Mouse (Mus musculus) CH12.LX (cell line): ENCODE data around the gene Gm20388. TPM values are rescaled to one million over a fixed set of nuclear protein-coding genes. Genes with fewer than 3 reads are reported as not detected.
A peak's percentile ranks its signal among the peaks of the same experiment; 100 is the strongest.

Source experiments
- DNase-seq: peaks from one replicate; pipeline ENCODE4 v3.0.0-alpha.2; 2013; ENCODE audit errors: extremely low read depth
- H3K27ac ChIP-seq: 2 replicates; pipeline ENCODE4 v1.5.1; 2012; ENCODE audit warnings: low read depth, mild to moderate bottlenecking, control low read depth, moderate library complexity; ENCODE audit not compliant: insufficient read depth
- H3K27me3 ChIP-seq: replicated peaks from 2 replicates; pipeline ENCODE3; 2012; ENCODE audit warnings: inconsistent platforms
- H3K36me3 ChIP-seq, 2 experiments: replicated peaks in 1 of 2; 2 replicates each; pipeline versions ENCODE3 to v1.6.1; 2012; ENCODE audit warnings: inconsistent platforms in 1 of 2, low read length in 1 of 2, mild to moderate bottlenecking in 1 of 2, mixed read lengths in 1 of 2, moderate library complexity in 1 of 2; ENCODE audit not compliant: control insufficient read depth in 1 of 2, insufficient read depth in 1 of 2
- H3K4me1 ChIP-seq, 2 experiments: 2 replicates each; pipeline ENCODE4 v1.6.1; 2012; ENCODE audit warnings: inconsistent platforms in 1 of 2, moderate library complexity in 1 of 2; ENCODE audit not compliant: insufficient read depth in 2 of 2, control insufficient read depth in 1 of 2
- H3K4me2 ChIP-seq: 2 replicates; pipeline ENCODE4 v1.6.1; 2012; ENCODE audit warnings: low read depth, mild to moderate bottlenecking, control low read depth; ENCODE audit not compliant: poor library complexity, insufficient read depth, severe bottlenecking
- H3K4me3 ChIP-seq, 3 experiments: fragments of 150-350 bp in 1 of 3; sonication (generic) in 1 of 3; replicated peaks in 1 of 3; 2 replicates each; pipeline versions ENCODE3 to v1.5.1; 2011 to 2012; ENCODE audit warnings: low read depth in 2 of 3, low read length in 2 of 3, mild to moderate bottlenecking in 2 of 3, moderate library complexity in 2 of 3, control low read depth in 1 of 3, improper control_type of control experiment in 1 of 3, inconsistent platforms in 1 of 3, mixed read lengths in 1 of 3; ENCODE audit not compliant: poor library complexity in 1 of 3
- H3K79me2 ChIP-seq: replicated peaks from 2 replicates; pipeline ENCODE4 v1.6.1; 2012; ENCODE audit warnings: mild to moderate bottlenecking, moderate library complexity; ENCODE audit not compliant: control insufficient read depth, poor library complexity, insufficient read depth, severe bottlenecking; ENCODE audit errors: extremely low read depth
- H3K9ac ChIP-seq: 2 replicates; pipeline ENCODE4 v1.6.1; 2012; ENCODE audit warnings: low read depth, mild to moderate bottlenecking, control low read depth, moderate library complexity; ENCODE audit not compliant: insufficient read depth
- H3K9me3 ChIP-seq: replicated peaks from 2 replicates; pipeline ENCODE3; 2012; ENCODE audit warnings: low read length, inconsistent platforms, mixed read lengths
- BHLHE40 ChIP-seq: IDR thresholded peaks from 2 replicates; pipeline ENCODE4 v1.6.1; 2011; ENCODE audit warnings: mild to moderate bottlenecking, low read depth, low read length, improper control_type of control experiment
- CTCF ChIP-seq, 2 experiments: IDR thresholded peaks in 1 of 2; conservative IDR thresholded peaks in 1 of 2; 2 replicates each; pipeline ENCODE4 v1.5.1; 2011 to 2012; ENCODE audit warnings: low read depth in 2 of 2, low read length in 2 of 2, improper control_type of control experiment in 1 of 2, inconsistent platforms in 1 of 2, mild to moderate bottlenecking in 1 of 2, moderate library complexity in 1 of 2
- E2F4 ChIP-seq: IDR thresholded peaks from 2 replicates; pipeline ENCODE4 v1.6.1; 2011; ENCODE audit warnings: low read depth, low read length, improper control_type of control experiment; ENCODE audit not compliant: insufficient replicate concordance
- ELF1 ChIP-seq: IDR thresholded peaks from 2 replicates; pipeline ENCODE4 v1.6.1; 2014; ENCODE audit warnings: low read depth, mild to moderate bottlenecking, inconsistent platforms, low read length, improper control_type of control experiment
- ETS1 ChIP-seq: conservative IDR thresholded peaks from 2 replicates; pipeline ENCODE4 v1.6.1; 2012; ENCODE audit warnings: low read depth, mild to moderate bottlenecking, inconsistent platforms, low read length, improper control_type of control experiment, moderate library complexity
- HCFC1 ChIP-seq: IDR thresholded peaks from 2 replicates; pipeline ENCODE4 v1.6.1; 2012; ENCODE audit warnings: low read depth, mild to moderate bottlenecking, inconsistent platforms, low read length, improper control_type of control experiment
- KAT2A ChIP-seq: IDR thresholded peaks from 2 replicates; pipeline ENCODE4 v1.6.1; 2012; ENCODE audit warnings: low read length, improper control_type of control experiment, inconsistent platforms; ENCODE audit not compliant: insufficient replicate concordance
- MAZ ChIP-seq: IDR thresholded peaks from 2 replicates; pipeline ENCODE4 v1.6.1; 2012; ENCODE audit warnings: low read depth, mild to moderate bottlenecking, inconsistent platforms, low read length, improper control_type of control experiment, moderate library complexity
- MYC ChIP-seq: IDR thresholded peaks from 2 replicates; pipeline ENCODE4 v1.6.1; 2011; ENCODE audit warnings: low read depth, mild to moderate bottlenecking, improper control_type of control experiment, low read length
- PAX5 ChIP-seq: IDR thresholded peaks from 2 replicates; pipeline ENCODE4 v1.6.1; 2012; ENCODE audit warnings: low read length, inconsistent platforms, mixed read lengths
- TCF12 ChIP-seq: IDR thresholded peaks from 2 replicates; pipeline ENCODE4 v1.6.1; 2014; ENCODE audit warnings: low read depth, mild to moderate bottlenecking, inconsistent platforms, low read length, improper control_type of control experiment
- UBTF ChIP-seq: IDR thresholded peaks from 2 replicates; pipeline ENCODE4 v1.6.1; 2012; ENCODE audit warnings: low read depth, mild to moderate bottlenecking, inconsistent platforms, low read length, improper control_type of control experiment, moderate library complexity
- USF1 ChIP-seq: IDR thresholded peaks from 2 replicates; pipeline ENCODE4 v1.6.1; 2014; ENCODE audit warnings: low read depth, mild to moderate bottlenecking, inconsistent platforms, low read length, improper control_type of control experiment
- ZNF384 ChIP-seq: IDR thresholded peaks from 2 replicates; pipeline ENCODE4 v1.6.1; 2012; ENCODE audit warnings: low read depth, low read length, improper control_type of control experiment, inconsistent platforms
- dilution Hi-C: fragments of 300-500 bp; cut with MboI; formaldehyde crosslinking; loops from 2 replicates; pipeline ENCODE4 v1.14.3; 2020; ENCODE audit warnings: low sequenced_read_pairs; ENCODE audit not compliant: extremely low pct_unique_long_range_greater_than_20kb, extremely low pct_ligation_motif_present
- in situ Hi-C: fragments of 300-500 bp; cut with MboI; formaldehyde crosslinking; loops from 3 replicates; pipeline ENCODE4 v1.14.3; 2019; ENCODE audit warnings: low sequenced_read_pairs, low pct_ligation_motif_present, low pct_unique_long_range_greater_than_20kb, mixed read lengths
- polyA plus RNA-seq: library from polyadenylated mRNA; unstranded; fragments of >175 nt; gene quantifications from 2 replicates; pipeline ENCODE4 v1.2.1, GENCODE M21; 2012; ENCODE audit warnings: low read depth; ENCODE audit not compliant: insufficient read length
- total RNA-seq, 2 experiments: library from RNA; depleted of rRNA; stranded (reverse); fragments of 300-350 nt in 1 of 2; fragments of >200 nt in 1 of 2; gene quantifications; 2 replicates each; pipeline ENCODE4 v1.2.3; 2012 to 2014

The Gm20388 gene
- total and polyA plus RNA-seq, 3 experiments = 14.8 to 26.3 (median 22.2) TPM

- H3K27me3 ChIP-seq = peaks cover 29% of the 10 kb centered on the region
- H3K9ac ChIP-seq = no peak overlapping the region
- H3K4me2 ChIP-seq = no peak overlapping the region
- in situ Hi-C loops = no loop called here
- H3K9me3 ChIP-seq = peaks cover 7% of the 10 kb centered on the region
- dilution Hi-C loops = no loop called here
- H3K79me2 ChIP-seq = no peaks in the 10 kb centered on the region
- TF ChIP-seq USF1 (no peak), MAZ (no peak), KAT2A (no peak), ELF1 (no peak), BHLHE40 (no peak), MYC (no peak), CTCF (conservative IDR thresholded peaks at IDR 0.05 in 1 of 2, IDR thresholded peaks at IDR 0.05 in 1 of 2; ENCODE audit: low read depth in 2 of 2, low read length in 2 of 2) (no peak), ZNF384 (no peak), E2F4 (no peak), UBTF (no peak), PAX5 (no peak), HCFC1 (no peak)
- no peak for DNase-seq
- no peak overlapping the region for H3K27ac ChIP-seq
- no peaks in the 10 kb centered on the region for H3K36me3 ChIP-seq
- peaks cover 0 to 6% of the 10 kb centered on the region in 2 experiments; a peak in 2 of 4 replicates for H3K4me1 ChIP-seq
- no peak overlapping the region for H3K4me3 ChIP-seq
Measured at GRCm38 (mm10) chr8:120693861-120694493, 783.3 kb downstream of the Gm20388 start.

- in situ Hi-C loops (no loop called here), dilution Hi-C loops (no loop called here)
- Histone ChIP-seq H3K4me2 (no peak overlapping the region), H3K4me3 (no peak overlapping the region), H3K27me3 (peaks cover 25% of the 10 kb centered on the region), H3K36me3 (no peaks in the 10 kb centered on the region), H3K9me3 (peaks cover 7% of the 10 kb centered on the region), H3K9ac (no peak overlapping the region), H3K27ac (no peak overlapping the region), H3K79me2 (no peaks in the 10 kb centered on the region), H3K4me1 (peaks cover 5 to 27% of the 10 kb centered on the region in 2 experiments; a peak in 3 of 4 replicates)
- TF ChIP-seq ETS1 = no peak
- TF ChIP-seq TCF12 = peak; percentile 66; the same call in 1 of the 2 replicates
- no peak for DNase-seq
Measured at GRCm38 (mm10) chr8:120696401-120697153, 785.9 kb downstream of the Gm20388 start.
